Mouse (Mus musculus) stomach, postnatal 0 days (tissue): Measurements from ENCODE around the gene Plpp2. TPM values are rescaled to one million over a fixed set of nuclear protein-coding genes. Genes with fewer than 3 reads are reported as not detected.

Experiments
- ATAC-seq: fragments of 200-750 bp; cut with Nextera tagmentation; 2 replicates; pipeline ENCODE4 v1.8.0; 2017; ENCODE audit not compliant: low FRiP score, low TSS enrichment
- DNase-seq: peaks from one replicate; pipeline ENCODE4 v3.0.0-alpha.2; 2016; ENCODE audit warnings: low spot score
- H3K27ac ChIP-seq: fragments of 300-500 bp; sonication (generic); replicated peaks from 2 replicates; pipeline ENCODE4 v1.5.1; 2014; ENCODE audit warnings: mild to moderate bottlenecking, control low read depth
- H3K27me3 ChIP-seq: fragments of 300-500 bp; sonication (generic); 2 replicates; pipeline ENCODE4 v1.6.1; 2014; ENCODE audit warnings: low read length; ENCODE audit not compliant: control insufficient read depth, insufficient read depth
- H3K36me3 ChIP-seq: fragments of 300-500 bp; sonication (generic); 2 replicates; pipeline ENCODE4 v1.6.1; 2014; ENCODE audit warnings: low read length, mixed read lengths; ENCODE audit not compliant: control insufficient read depth, insufficient read depth
- H3K4me1 ChIP-seq: fragments of 300-500 bp; sonication (generic); replicated peaks from 2 replicates; pipeline ENCODE4 v1.6.1; 2014; ENCODE audit warnings: antibody characterized with exemption; ENCODE audit not compliant: control insufficient read depth, insufficient read depth
- H3K4me2 ChIP-seq: fragments of 300-500 bp; sonication (generic); replicated peaks from 2 replicates; pipeline ENCODE4 v1.6.1; 2014; ENCODE audit warnings: low read depth, mild to moderate bottlenecking, control low read depth, moderate library complexity
- H3K4me3 ChIP-seq: fragments of 300-500 bp; sonication (generic); 2 replicates; pipeline ENCODE4 v1.5.1; 2014; ENCODE audit warnings: low read depth, low read length, control low read depth
- H3K9ac ChIP-seq: fragments of 300-500 bp; sonication (generic); 2 replicates; pipeline ENCODE4 v1.6.1; 2014; ENCODE audit warnings: mild to moderate bottlenecking, low read length, control low read depth, mixed read lengths
- H3K9me3 ChIP-seq: fragments of 300-500 bp; sonication (generic); 2 replicates; pipeline ENCODE4 v1.6.1; 2016; ENCODE audit warnings: low read length; ENCODE audit not compliant: control insufficient read depth
- CTCF ChIP-seq: IDR thresholded peaks from 2 replicates; pipeline ENCODE4 v1.5.1; 2016; ENCODE audit warnings: antibody characterized with exemption, low read depth, mild to moderate bottlenecking, moderate library complexity
- EP300 ChIP-seq: optimal IDR thresholded peaks from 2 replicates; pipeline ENCODE3; 2016; ENCODE audit warnings: antibody characterized with exemption
- WGBS: fragments of 180-500 bp; shearing (Covaris S2); extraction: QIAGEN DNeasy Blood & Tissue Kit; methylation state at CpG from one replicate; pipeline ENCODE4 v1.1.7; 2014; 5-methylcytosine and 5-hydroxymethylcytosine counted together
- microRNA-seq: library from miRNA; unstranded; fragments of <30 nt; microRNA quantifications from one replicate; pipeline ENCODE4, GENCODE M21; 2016
- polyA plus RNA-seq: library from polyadenylated mRNA; unstranded; fragments of >200 nt; fragmentation: Nextera tagmentation; extraction: Ambion mirVana; gene quantifications from 2 replicates; pipeline ENCODE4 v1.2.1, GENCODE M21; 2015

Gene Plpp2
- polyA plus RNA-seq, 1 experiment from 2014 or later = 81.8 TPM

DNA sequence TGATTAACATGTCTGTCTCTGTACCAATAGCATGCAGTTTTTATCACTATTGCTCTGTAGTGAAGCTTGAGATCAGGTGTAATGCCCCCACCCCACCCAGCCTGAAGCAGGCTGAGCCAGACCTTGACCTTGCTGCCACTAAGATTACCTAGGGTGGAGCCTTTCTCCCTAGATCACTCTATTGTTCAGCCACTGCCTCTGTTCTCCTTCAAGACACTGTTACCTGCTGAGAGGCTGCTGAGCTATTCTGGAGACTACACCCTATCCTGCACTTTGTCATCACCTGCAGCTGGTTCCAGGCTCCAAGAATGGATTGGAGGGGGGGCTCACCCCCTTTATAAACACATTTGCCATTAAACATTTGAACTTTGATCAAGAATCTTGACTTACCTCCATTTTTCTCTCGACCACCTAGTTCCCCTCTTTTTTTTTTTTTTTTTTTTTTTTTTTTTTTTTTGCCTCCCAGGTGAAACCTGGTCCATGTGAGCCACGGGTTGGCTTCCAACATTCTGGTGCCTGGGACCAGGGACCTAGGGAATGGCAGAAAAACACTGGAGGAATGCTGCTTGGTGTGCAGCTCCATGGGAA lies 36.8 kb downstream of the Plpp2 start:
- ATAC-seq = no peak

DNA sequence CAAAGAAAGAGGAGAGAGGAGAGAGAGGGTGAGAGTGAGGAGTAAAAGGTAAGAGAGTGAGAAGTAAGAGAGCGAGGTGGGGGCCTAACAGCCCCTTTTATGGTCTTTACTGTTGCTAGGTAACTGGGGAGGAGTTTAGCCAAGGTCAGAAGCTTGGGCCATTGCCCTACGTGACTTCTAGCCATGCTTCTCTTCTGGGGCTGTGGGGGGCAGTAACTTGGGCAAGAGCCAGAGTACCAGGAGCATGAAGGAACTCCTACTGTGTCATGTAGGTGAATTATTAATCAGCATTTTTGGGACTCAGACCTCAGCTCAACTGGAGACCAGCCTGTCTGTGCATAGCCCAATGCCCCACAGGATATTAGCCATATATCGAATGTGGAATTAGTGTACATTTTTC lies 37.7 kb downstream of the Plpp2 start:
- H3K36me3 ChIP-seq = no peaks in the 10 kb centered on the region
- DNase-seq = no peak

More for the DNA sequence above, 36.8 kb downstream of the Plpp2 start:
- no peak overlapping the region for H3K4me2 ChIP-seq
- no peaks in the 10 kb centered on the region for H3K9me3 ChIP-seq
- no peak overlapping the region for H3K9ac ChIP-seq
- no peak for DNase-seq
- H3K4me3 ChIP-seq = no peak overlapping the region
- no peaks in the 10 kb centered on the region for H3K36me3 ChIP-seq
- no peaks in the 10 kb centered on the region for H3K27me3 ChIP-seq
- 35% methylated on average over 2 of the region's 2 CpGs for WGBS
- no peak for TF ChIP-seq EP300
- TF ChIP-seq CTCF = no peak
- no peaks in the 10 kb centered on the region for H3K4me1 ChIP-seq
- no peak overlapping the region for H3K27ac ChIP-seq

More for the DNA sequence above, 37.7 kb downstream of the Plpp2 start:
- Histone ChIP-seq H3K9me3 (no peaks in the 10 kb centered on the region), H3K27me3 (no peaks in the 10 kb centered on the region), H3K4me2 (no peak overlapping the region), H3K4me3 (no peak overlapping the region), H3K9ac (no peak overlapping the region), H3K4me1 (no peaks in the 10 kb centered on the region), H3K27ac (no peak overlapping the region)
- no peak for ATAC-seq
- 58% methylated on average over 3 of the region's 3 CpGs for WGBS
- TF ChIP-seq CTCF (no peak), EP300 (no peak)

Small RNA genes lying within 50 kb of the gene (microRNA-seq; reads per million reads assigned to microRNA genes)
- not detected for gene Mir6909

Other genes starting within 250 kb of the Plpp2 start
- not detected in 2 replicates for gene Vmn2r82, start 177.3 kb downstream of the Plpp2 start, polyA plus RNA-seq
- gene Vmn2r83, start 65.1 kb downstream of the Plpp2 start, polyA plus RNA-seq = not detected in 2 replicates
- gene Mier2, start 21.4 kb upstream of the Plpp2 start, polyA plus RNA-seq = 24.0 and 25.4 TPM in 2 replicates
- gene Theg, start 53.5 kb upstream of the Plpp2 start, polyA plus RNA-seq = not detected in 2 replicates
- 0.02 and 0.07 TPM in 2 replicates for gene C2cd4c, start 80.2 kb upstream of the Plpp2 start, polyA plus RNA-seq
- gene Shc2, start 104.1 kb upstream of the Plpp2 start, polyA plus RNA-seq = 2.7 and 3.3 TPM in 2 replicates
- gene Odf3l2, start 111.9 kb upstream of the Plpp2 start, polyA plus RNA-seq = not detected in 2 replicates
- 17.6 and 22.2 TPM in 2 replicates for gene Madcam1, start 130.8 kb upstream of the Plpp2 start, polyA plus RNA-seq
- 50.3 and 51.0 TPM in 2 replicates for gene Tpgs1, start 135.6 kb upstream of the Plpp2 start, polyA plus RNA-seq
- 85.3 and 86.9 TPM in 2 replicates for gene Cdc34, start 148.4 kb upstream of the Plpp2 start, polyA plus RNA-seq
- 0.62 and 0.83 TPM in 2 replicates for gene Gzmm, start 155.2 kb upstream of the Plpp2 start, polyA plus RNA-seq
- 1,012 and 1,042 TPM in 2 replicates for gene Bsg, start 170.7 kb upstream of the Plpp2 start, polyA plus RNA-seq
- gene Hcn2, start 182.8 kb upstream of the Plpp2 start, polyA plus RNA-seq = 0.28 and 0.38 TPM in 2 replicates
- 16.5 and 20.6 TPM in 2 replicates for gene Polrmt, start 212.8 kb upstream of the Plpp2 start, polyA plus RNA-seq
- gene Fgf22, start 221.3 kb upstream of the Plpp2 start, polyA plus RNA-seq = 13.5 and 14.9 TPM in 2 replicates
- gene Rnf126, start 233.2 kb upstream of the Plpp2 start, polyA plus RNA-seq = 60.0 and 68.6 TPM in 2 replicates
- 14.1 and 17.6 TPM in 2 replicates for gene Fstl3, start 243.5 kb upstream of the Plpp2 start, polyA plus RNA-seq